Mouse (Mus musculus): ENCODE results near the gene Fdx1l. TPM values are rescaled to one million over a fixed set of nuclear protein-coding genes. Genes with fewer than 3 reads are reported as not detected.

Gene Fdx1l
- polyA plus RNA-seq, 1 experiment: 41.9 TPM

GRCm38 (mm10) chr9:21030055-21030600 is 43.3 kb downstream of the Fdx1l start:
- H3K4me1 ChIP-seq (ENCODE audit: control insufficient read depth, insufficient read depth, low read length): peaks cover 2% of the 10 kb centered on the region; the same call in 1 of the 2 replicates
- WGBS: 5% methylated on average over 22 of the region's 22 CpGs
- peak overlapping the region; percentile 92 for H3K27ac ChIP-seq (ENCODE audit: control insufficient read depth, insufficient read depth, low read depth, low read length, poor library complexity)
- peak overlapping the region; percentile 75 for H3K4me3 ChIP-seq (replicated peaks; ENCODE audit: control insufficient read depth, low read depth, low read length)
- TF ChIP-seq POLR2A (IDR thresholded peaks at IDR 0.05; ENCODE audit: borderline replicate concordance, control insufficient read depth, low read depth, low read length) (no peak), CTCF (IDR thresholded peaks at IDR 0.05; ENCODE audit: control insufficient read depth, insufficient read depth, low read length) (no peak)

- Histone ChIP-seq H3K27ac (ENCODE audit: control insufficient read depth, insufficient read depth, low read depth, low read length, poor library complexity) (peak within 1 kb of the TSS; percentile 92), H3K4me1 (ENCODE audit: control insufficient read depth, insufficient read depth, low read length) (peaks cover 2% of the 10 kb centered on the region; the same call in 1 of the 2 replicates), H3K4me3 (replicated peaks; ENCODE audit: control insufficient read depth, low read depth, low read length) (peak within 1 kb of the TSS; percentile 75)
- 2% methylated on average over 37 of the region's 37 CpGs for WGBS
- TF ChIP-seq POLR2A (IDR thresholded peaks at IDR 0.05; ENCODE audit: borderline replicate concordance, control insufficient read depth, low read depth, low read length): 0 out of 2 replicates have a peak, but pooled peaks have one; percentile 55
- TF ChIP-seq CTCF (IDR thresholded peaks at IDR 0.05; ENCODE audit: control insufficient read depth, insufficient read depth, low read length): peak; percentile 88
Observed at GRCm38 (mm10) chr9:21029291-21030054, 43.9 kb downstream of the Fdx1l start, which contains the start of gene Icam4. Gene Icam4 (plus strand): TSS chr9:21029373.

- peaks cover 2% of the 10 kb centered on the region; the same call in 1 of the 2 replicates for H3K4me1 ChIP-seq (ENCODE audit: control insufficient read depth, insufficient read depth, low read length)
- no peak overlapping the region for H3K4me3 ChIP-seq (replicated peaks; ENCODE audit: control insufficient read depth, low read depth, low read length)
- peak overlapping the region; percentile 68 for H3K27ac ChIP-seq (ENCODE audit: control insufficient read depth, insufficient read depth, low read depth, low read length, poor library complexity)
- 69% methylated on average over 6 of the region's 6 CpGs for WGBS
- TF ChIP-seq POLR2A (IDR thresholded peaks at IDR 0.05; ENCODE audit: borderline replicate concordance, control insufficient read depth, low read depth, low read length) (no peak), CTCF (IDR thresholded peaks at IDR 0.05; ENCODE audit: control insufficient read depth, insufficient read depth, low read length) (no peak)
Observed at GRCm38 (mm10) chr9:21028560-21029110, 44.8 kb downstream of the Fdx1l start.

GRCm38 (mm10) chr9:21027774-21028290 is 45.6 kb downstream of the Fdx1l start:
- Histone ChIP-seq H3K4me1 (ENCODE audit: control insufficient read depth, insufficient read depth, low read length) (peaks cover 2% of the 10 kb centered on the region; the same call in 1 of the 2 replicates), H3K27ac (ENCODE audit: control insufficient read depth, insufficient read depth, low read depth, low read length, poor library complexity) (no peak overlapping the region), H3K4me3 (replicated peaks; ENCODE audit: control insufficient read depth, low read depth, low read length) (no peak overlapping the region)
- 85% methylated on average over 8 of the region's 8 CpGs for whole genome bisulfite sequencing
- TF ChIP-seq CTCF (IDR thresholded peaks at IDR 0.05; ENCODE audit: control insufficient read depth, insufficient read depth, low read length) (no peak), POLR2A (IDR thresholded peaks at IDR 0.05; ENCODE audit: borderline replicate concordance, control insufficient read depth, low read depth, low read length) (no peak)

GRCm38 (mm10) chr9:21026849-21027248 is 46.6 kb downstream of the Fdx1l start:
- no peak for TF ChIP-seq POLR2A (IDR thresholded peaks at IDR 0.05; ENCODE audit: borderline replicate concordance, control insufficient read depth, low read depth, low read length)
- TF ChIP-seq CTCF (IDR thresholded peaks at IDR 0.05; ENCODE audit: control insufficient read depth, insufficient read depth, low read length): no peak
- Histone ChIP-seq H3K27ac (ENCODE audit: control insufficient read depth, insufficient read depth, low read depth, low read length, poor library complexity) (no peak overlapping the region), H3K4me1 (ENCODE audit: control insufficient read depth, insufficient read depth, low read length) (peaks cover 2% of the 10 kb centered on the region; the same call in 1 of the 2 replicates), H3K4me3 (replicated peaks; ENCODE audit: control insufficient read depth, low read depth, low read length) (no peak overlapping the region)
- 94% methylated on average over 12 of the region's 12 CpGs for WGBS

GRCm38 (mm10) chr9:21025258-21025810 is 48.1 kb downstream of the Fdx1l start:
- H3K27ac ChIP-seq (ENCODE audit: control insufficient read depth, insufficient read depth, low read depth, low read length, poor library complexity): no peak overlapping the region
- 92% methylated on average over 19 of the region's 19 CpGs for WGBS
- no peak overlapping the region for H3K4me3 ChIP-seq (replicated peaks; ENCODE audit: control insufficient read depth, low read depth, low read length)
- TF ChIP-seq POLR2A (IDR thresholded peaks at IDR 0.05; ENCODE audit: borderline replicate concordance, control insufficient read depth, low read depth, low read length): no peak
- TF ChIP-seq CTCF (IDR thresholded peaks at IDR 0.05; ENCODE audit: control insufficient read depth, insufficient read depth, low read length): no peak
- H3K4me1 ChIP-seq (ENCODE audit: control insufficient read depth, insufficient read depth, low read length): peaks cover 2% of the 10 kb centered on the region; the same call in 1 of the 2 replicates

GRCm38 (mm10) chr9:21022726-21023125 is 50.7 kb downstream of the Fdx1l start:
- no peak for TF ChIP-seq POLR2A (IDR thresholded peaks at IDR 0.05; ENCODE audit: borderline replicate concordance, control insufficient read depth, low read depth, low read length)
- peak; percentile 23; the same call in 1 of the 2 replicates for TF ChIP-seq CTCF (IDR thresholded peaks at IDR 0.05; ENCODE audit: control insufficient read depth, insufficient read depth, low read length)
- WGBS: 76% methylated on average over 1 of the region's 1 CpGs
- no peak overlapping the region for H3K27ac ChIP-seq (ENCODE audit: control insufficient read depth, insufficient read depth, low read depth, low read length, poor library complexity)

More at GRCm38 (mm10) chr9:21022726-21023125, 50.7 kb downstream of the Fdx1l start:
- Histone ChIP-seq H3K4me1 (ENCODE audit: control insufficient read depth, insufficient read depth, low read length) (no peaks in the 10 kb centered on the region), H3K4me3 (replicated peaks; ENCODE audit: control insufficient read depth, low read depth, low read length) (no peak overlapping the region)
